Mouse (Mus musculus) kidney, adult 2 months (tissue): Measurements from ENCODE around the gene Pigr.

ENCODE experiments used
- CTCF ChIP-seq: fragments of 200-500 bp; conservative IDR thresholded peaks from 2 replicates; pipeline ENCODE4 v1.5.1; 2011; ENCODE audit warnings: low read depth, mild to moderate bottlenecking, control low read depth, low read length, moderate library complexity, mixed read lengths; ENCODE audit not compliant: insufficient read depth, insufficient read length
- POLR2A ChIP-seq: fragments of 200-500 bp; IDR thresholded peaks from one replicate; pipeline ENCODE4 v1.6.1; 2011; ENCODE audit warnings: low read depth, low read length, control low read depth

- TF ChIP-seq CTCF (no peak), POLR2A (no peak)
Measured at GRCm38 (mm10) chr1:130875910-130876309, 49.4 kb downstream of the Pigr start.
